Mouse (Mus musculus): ENCODE measurements around the gene Slfn3. TPM values are rescaled to one million over a fixed set of nuclear protein-coding genes. Genes with fewer than 3 reads are reported as not detected.
A peak's percentile ranks its signal among the peaks of the same experiment; 100 is the strongest.
"Not testable (repeated sequence)": the region's sequence is repeated elsewhere in the genome, so short reads cannot be mapped to it uniquely, and the experiment has no call there.

Slfn3 gene
- 2.0 and 2.5 TPM in 2 replicates for polyA plus RNA-seq (2015; fragmentation: Nextera tagmentation; extraction: Ambion mirVana)

DNA sequence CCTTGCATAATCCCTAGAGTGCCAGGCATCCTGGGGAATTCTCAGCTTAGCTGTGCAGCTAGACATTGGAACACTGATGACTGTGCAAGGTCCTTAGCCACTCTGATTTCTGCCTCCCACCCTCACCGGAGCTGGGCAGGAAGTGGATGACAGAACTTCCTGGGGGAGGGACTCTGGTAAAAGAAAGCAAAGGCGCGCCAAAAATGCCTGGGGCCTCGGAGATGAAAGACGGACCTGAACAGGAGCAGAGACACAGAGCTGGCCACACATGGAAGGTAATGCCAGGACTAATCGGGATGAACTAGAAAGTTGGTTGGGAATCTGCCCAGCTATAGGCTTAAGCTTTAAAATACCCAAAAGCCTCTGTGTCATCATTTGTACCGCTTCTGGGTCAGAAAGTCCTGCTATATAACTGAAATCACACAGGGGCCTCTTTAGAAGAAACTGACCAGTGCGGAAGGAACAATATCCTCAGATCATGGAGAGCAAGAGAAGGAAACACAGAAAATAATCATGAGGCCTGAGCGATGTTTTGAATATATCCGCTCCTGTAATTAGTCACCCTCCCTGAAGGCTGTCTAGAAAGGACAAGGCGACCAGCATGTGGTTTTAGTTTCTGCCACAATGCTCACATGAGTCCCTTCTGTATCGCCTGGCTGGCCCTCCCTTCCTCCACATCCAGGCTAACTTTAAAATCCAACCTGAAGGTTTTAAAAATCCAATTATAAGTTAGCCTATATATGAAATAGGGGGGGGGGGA, at the start of gene Slfn3:
Gene Slfn3, plus strand, starts transcription at position 197 of the 760 bp plus-strand sequence.
- peak; percentile 45 for ATAC-seq (ENCODE audit: low read depth)
- Histone ChIP-seq H3K4me1 (ENCODE audit: control insufficient read depth, low read depth, low read length) (peaks cover 9% of the 10 kb centered on the region), H3K9me3 (replicated peaks; ENCODE audit: control insufficient read depth, low read length) (no peaks in the 10 kb centered on the region), H3K4me3 (ENCODE audit: low read depth, low read length) (peak within 1 kb of the TSS; percentile 62), H3K27ac (ENCODE audit: low read length) (peak within 1 kb of the TSS; percentile 34), H3K4me2 (ENCODE audit: low read depth, low read length) (peak within 1 kb of the TSS; percentile 58), H3K36me3 (ENCODE audit: control insufficient read depth, insufficient read depth) (no peaks in the 10 kb centered on the region; the same call in 1 of the 2 replicates), H3K9ac (ENCODE audit: low read depth, low read length) (peak within 1 kb of the TSS; percentile 66), H3K27me3 (ENCODE audit: control insufficient read depth, insufficient read depth, low read depth, low read length) (no peaks in the 10 kb centered on the region)
- WGBS (ENCODE audit: insufficient replicate concordance) = 25% methylated on average over 12 of the region's 12 CpGs

DNA sequence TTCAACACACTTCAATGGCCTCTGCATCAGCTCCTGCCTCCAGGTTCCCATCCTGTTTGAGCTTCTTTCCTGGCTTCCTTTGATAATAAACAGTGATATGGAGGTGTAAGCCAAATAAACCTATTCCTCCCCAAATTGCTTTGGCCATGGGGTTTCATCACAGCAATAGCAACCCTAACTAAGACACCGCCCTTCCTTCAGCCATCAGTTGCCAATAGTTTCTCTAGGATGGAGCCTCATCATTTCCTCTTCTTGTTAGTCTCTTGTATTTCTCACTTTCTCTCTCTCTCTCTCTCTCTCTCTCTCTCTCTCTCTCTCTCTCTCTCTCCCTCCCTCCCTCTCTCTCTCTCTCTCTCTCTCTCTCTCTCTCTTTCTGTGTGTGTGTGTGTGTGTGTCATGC, 42.2 kb upstream of the Slfn3 start:
- H3K9ac ChIP-seq (ENCODE audit: low read depth, low read length); H3K4me2 ChIP-seq (ENCODE audit: low read depth, low read length); H3K4me3 ChIP-seq (ENCODE audit: low read depth, low read length); H3K4me1 ChIP-seq (ENCODE audit: control insufficient read depth, low read depth, low read length); H3K27me3 ChIP-seq (ENCODE audit: control insufficient read depth, insufficient read depth, low read depth, low read length); ATAC-seq (ENCODE audit: low read depth); H3K36me3 ChIP-seq (ENCODE audit: control insufficient read depth, insufficient read depth); H3K9me3 ChIP-seq (replicated peaks; ENCODE audit: control insufficient read depth, low read length); H3K27ac ChIP-seq (ENCODE audit: low read length): not testable (repeated sequence)
- WGBS (ENCODE audit: insufficient replicate concordance) = no CpG with 5 or more reads among the region's 1 CpGs

DNA sequence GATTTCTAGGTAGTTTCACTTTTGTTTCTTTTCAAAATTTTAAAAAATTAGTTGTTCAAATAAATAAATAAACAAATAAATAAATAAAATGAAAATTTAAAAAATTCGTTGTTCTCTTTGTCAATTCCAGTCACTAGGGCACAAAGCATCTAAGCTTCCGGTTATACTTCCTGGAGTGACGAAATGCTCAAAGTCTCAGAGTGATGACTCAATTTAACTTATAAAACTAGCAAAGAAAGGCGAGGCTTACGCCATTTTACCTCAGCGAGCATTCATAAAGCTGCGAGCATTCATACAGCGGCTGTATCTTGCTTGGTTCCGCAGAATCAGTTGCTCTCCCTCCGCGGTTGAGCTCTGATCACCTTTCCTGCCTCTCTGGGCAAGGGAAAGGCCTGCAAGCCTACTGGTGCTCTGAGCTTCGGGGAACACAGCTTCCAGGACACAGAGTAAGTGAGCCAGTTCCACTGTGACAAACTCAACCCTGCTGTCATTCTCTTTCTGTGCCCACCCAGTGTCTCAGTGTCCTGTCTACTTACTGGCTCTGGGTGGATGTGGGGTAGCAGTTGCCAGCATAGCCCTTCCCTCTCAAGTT, 16.1 kb upstream of the Slfn3 start, which contains the start of gene Slfn4:
Gene Slfn4, plus strand, starts transcription at position 239 of the 592 bp plus-strand sequence.
- no peak within 1 kb of the TSS for H3K27ac ChIP-seq (ENCODE audit: low read length)
- no peaks in the 10 kb centered on the region for H3K36me3 ChIP-seq (ENCODE audit: control insufficient read depth, insufficient read depth)
- no peak for ATAC-seq (ENCODE audit: low read depth)
- H3K27me3 ChIP-seq (ENCODE audit: control insufficient read depth, insufficient read depth, low read depth, low read length) = no peaks in the 10 kb centered on the region
- 66% methylated on average over 12 of the region's 12 CpGs for WGBS (ENCODE audit: insufficient replicate concordance)
- H3K4me3 ChIP-seq (ENCODE audit: low read depth, low read length) = no peak within 1 kb of the TSS
- H3K9me3 ChIP-seq (replicated peaks; ENCODE audit: control insufficient read depth, low read length) = no peaks in the 10 kb centered on the region
- no peak within 1 kb of the TSS for H3K4me2 ChIP-seq (ENCODE audit: low read depth, low read length)
- no peak within 1 kb of the TSS for H3K9ac ChIP-seq (ENCODE audit: low read depth, low read length)
- no peaks in the 10 kb centered on the region for H3K4me1 ChIP-seq (ENCODE audit: control insufficient read depth, low read depth, low read length)

DNA sequence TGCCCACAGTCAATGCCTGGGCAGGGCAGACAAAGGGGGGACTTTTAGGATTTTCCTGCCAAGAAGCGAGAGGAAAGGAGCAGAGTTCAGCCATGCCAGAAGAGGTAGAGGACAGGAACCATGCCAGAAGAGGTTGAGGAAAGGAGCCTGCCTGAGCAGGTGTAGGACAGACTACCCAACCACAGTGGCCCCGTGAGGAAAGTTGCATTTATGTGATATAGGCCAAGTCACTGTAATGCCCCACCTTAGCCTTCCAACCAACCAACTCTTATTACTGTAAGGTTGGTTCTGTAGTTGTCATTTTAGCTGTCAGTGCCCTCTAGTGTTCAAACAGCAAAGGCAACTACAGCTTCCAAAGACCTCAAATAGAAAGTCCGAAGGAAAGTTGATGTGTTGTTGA, 871 bp downstream of the Slfn3 start:
- peak overlapping the region; percentile 66 for H3K9ac ChIP-seq (ENCODE audit: low read depth, low read length)
- H3K4me3 ChIP-seq (ENCODE audit: low read depth, low read length) = peak overlapping the region; percentile 62
- peak; percentile 95 for ATAC-seq (ENCODE audit: low read depth)

DNA sequence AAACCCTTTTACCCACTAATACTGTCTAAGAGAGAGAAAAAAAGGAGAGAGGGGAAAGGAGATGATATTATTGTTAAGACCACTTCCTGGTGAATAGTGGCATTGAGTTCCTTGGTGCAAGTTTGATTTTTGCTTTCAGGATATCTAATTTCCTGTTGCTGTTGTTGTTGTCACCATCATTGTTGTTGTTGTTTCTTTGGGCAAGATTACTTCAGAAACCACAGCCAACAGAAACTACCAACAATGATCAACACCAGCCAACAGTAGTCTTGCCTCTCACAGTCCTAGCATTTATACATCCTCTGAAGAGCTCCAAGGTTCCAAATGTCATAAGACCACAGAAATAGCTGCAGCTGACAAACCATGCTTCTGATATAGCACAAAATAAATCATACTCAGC, 13.9 kb downstream of the Slfn3 start:
- H3K9me3 ChIP-seq (replicated peaks; ENCODE audit: control insufficient read depth, low read length) = no peaks in the 10 kb centered on the region
- H3K27me3 ChIP-seq (ENCODE audit: control insufficient read depth, insufficient read depth, low read depth, low read length) = no peaks in the 10 kb centered on the region
- no peak overlapping the region for H3K4me2 ChIP-seq (ENCODE audit: low read depth, low read length)
- H3K9ac ChIP-seq (ENCODE audit: low read depth, low read length) = no peak overlapping the region
- no peak overlapping the region for H3K4me3 ChIP-seq (ENCODE audit: low read depth, low read length)
- no peaks in the 10 kb centered on the region for H3K36me3 ChIP-seq (ENCODE audit: control insufficient read depth, insufficient read depth)
- H3K27ac ChIP-seq (ENCODE audit: low read length) = no peak overlapping the region
- no peaks in the 10 kb centered on the region for H3K4me1 ChIP-seq (ENCODE audit: control insufficient read depth, low read depth, low read length)
- no peak for ATAC-seq (ENCODE audit: low read depth)

More for the DNA sequence above, 871 bp downstream of the Slfn3 start:
- 21% methylated on average over 3 of the region's 3 CpGs for WGBS (ENCODE audit: insufficient replicate concordance)
- H3K4me1 ChIP-seq (ENCODE audit: control insufficient read depth, low read depth, low read length) = peaks cover 9% of the 10 kb centered on the region
- H3K4me2 ChIP-seq (ENCODE audit: low read depth, low read length) = peak overlapping the region; percentile 58
- H3K27ac ChIP-seq (ENCODE audit: low read length) = peak overlapping the region; percentile 16
- H3K27me3 ChIP-seq (ENCODE audit: control insufficient read depth, insufficient read depth, low read depth, low read length) = no peaks in the 10 kb centered on the region
- no peaks in the 10 kb centered on the region for H3K9me3 ChIP-seq (replicated peaks; ENCODE audit: control insufficient read depth, low read length)
- no peaks in the 10 kb centered on the region; the same call in 1 of the 2 replicates for H3K36me3 ChIP-seq (ENCODE audit: control insufficient read depth, insufficient read depth)

DNA sequence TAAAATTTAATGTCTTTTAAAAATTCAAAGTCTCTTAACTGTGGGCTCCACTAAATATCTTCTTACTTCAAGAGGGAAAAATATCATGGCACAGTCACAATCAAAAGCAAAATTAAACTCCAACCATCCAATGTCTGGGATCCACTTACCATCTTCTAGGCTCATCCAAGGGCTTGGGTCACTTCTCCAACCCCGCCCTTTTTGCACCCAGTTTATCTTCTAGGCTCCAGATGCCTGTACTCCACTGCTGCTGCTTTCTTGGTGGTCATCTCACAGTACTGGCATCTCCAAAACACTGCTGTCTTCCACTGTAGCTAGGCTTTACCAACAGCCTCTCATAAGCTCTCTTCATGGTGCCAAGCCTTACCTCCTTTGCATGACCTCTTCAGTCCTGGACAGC, 25.0 kb downstream of the Slfn3 start:
- Histone ChIP-seq H3K4me2 (ENCODE audit: low read depth, low read length) (no peak overlapping the region), H3K9ac (ENCODE audit: low read depth, low read length) (no peak overlapping the region), H3K27ac (ENCODE audit: low read length) (no peak overlapping the region), H3K4me1 (ENCODE audit: control insufficient read depth, low read depth, low read length) (no peaks in the 10 kb centered on the region), H3K36me3 (ENCODE audit: control insufficient read depth, insufficient read depth) (peaks cover 2% of the 10 kb centered on the region; the same call in 1 of the 2 replicates), H3K9me3 (replicated peaks; ENCODE audit: control insufficient read depth, low read length) (no peaks in the 10 kb centered on the region), H3K4me3 (ENCODE audit: low read depth, low read length) (no peak overlapping the region), H3K27me3 (ENCODE audit: control insufficient read depth, insufficient read depth, low read depth, low read length) (no peaks in the 10 kb centered on the region)
- 74% methylated on average over 1 of the region's 1 CpGs for WGBS (ENCODE audit: insufficient replicate concordance)
- peak; percentile 59; the same call in 1 of the 2 replicates for ATAC-seq (ENCODE audit: low read depth)

DNA sequence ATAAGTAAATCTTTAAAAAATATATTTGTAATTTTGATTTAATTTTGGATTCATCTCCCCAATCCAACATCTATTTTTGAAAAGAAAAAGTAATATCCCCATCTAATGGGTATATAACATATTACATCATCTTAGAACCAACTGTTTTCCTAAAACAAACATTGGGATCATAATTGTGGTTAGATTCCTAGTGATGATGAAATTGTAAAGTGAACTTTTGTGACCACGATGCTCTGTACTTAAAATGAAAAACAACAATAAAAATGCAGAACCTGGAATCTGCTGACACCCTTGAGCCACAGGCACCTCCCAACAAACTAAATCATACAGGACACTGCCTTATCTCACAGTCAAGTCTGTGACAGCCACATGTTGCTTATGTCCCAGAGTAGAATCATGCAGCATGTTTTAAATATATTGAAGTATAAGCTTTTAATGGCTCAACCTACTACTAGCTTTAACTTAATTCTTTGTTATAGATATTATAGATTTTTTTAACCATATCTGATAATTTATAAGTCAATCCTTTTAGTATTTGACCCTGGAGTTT, 30.3 kb downstream of the Slfn3 start:
- 46% methylated on average over 1 of the region's 1 CpGs for WGBS (ENCODE audit: insufficient replicate concordance)

DNA sequence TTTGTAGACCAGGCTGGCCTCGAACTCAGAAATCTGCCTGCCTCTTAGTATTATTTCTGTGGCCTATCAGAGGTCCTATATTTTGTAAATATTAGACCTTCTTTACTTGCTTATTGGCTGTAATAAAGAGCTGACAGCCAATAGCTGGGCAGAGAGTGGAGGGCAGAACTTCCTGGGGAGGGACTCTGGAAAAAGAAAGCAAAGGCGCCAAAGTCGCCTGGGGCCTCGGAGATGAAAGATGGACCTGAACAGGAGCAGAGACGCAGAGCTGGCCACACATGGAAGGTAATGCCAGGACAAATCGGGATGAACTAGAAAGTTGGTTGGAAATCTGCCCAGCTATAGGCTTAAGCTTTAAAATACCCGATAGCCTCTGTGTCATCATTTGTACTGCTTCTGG, 32.2 kb downstream of the Slfn3 start:
- Histone ChIP-seq H3K27me3 (ENCODE audit: control insufficient read depth, insufficient read depth, low read depth, low read length) (no peaks in the 10 kb centered on the region), H3K4me3 (ENCODE audit: low read depth, low read length) (peak overlapping the region; percentile 74), H3K9me3 (replicated peaks; ENCODE audit: control insufficient read depth, low read length) (no peaks in the 10 kb centered on the region), H3K36me3 (ENCODE audit: control insufficient read depth, insufficient read depth) (peaks cover 19% of the 10 kb centered on the region), H3K9ac (ENCODE audit: low read depth, low read length) (peak overlapping the region; percentile 79), H3K27ac (ENCODE audit: low read length) (peak overlapping the region; percentile 93), H3K4me2 (ENCODE audit: low read depth, low read length) (peak overlapping the region; percentile 75), H3K4me1 (ENCODE audit: control insufficient read depth, low read depth, low read length) (peaks cover 9% of the 10 kb centered on the region)
- peak; percentile 76 for ATAC-seq (ENCODE audit: low read depth)
- WGBS (ENCODE audit: insufficient replicate concordance) = 11% methylated on average over 7 of the region's 7 CpGs

More for the DNA sequence above, 30.3 kb downstream of the Slfn3 start:
- Histone ChIP-seq H3K36me3 (ENCODE audit: control insufficient read depth, insufficient read depth) (peaks cover 5% of the 10 kb centered on the region; the same call in 1 of the 2 replicates), H3K27ac (ENCODE audit: low read length) (no peak overlapping the region), H3K4me2 (ENCODE audit: low read depth, low read length) (no peak overlapping the region), H3K4me1 (ENCODE audit: control insufficient read depth, low read depth, low read length) (peaks cover 7% of the 10 kb centered on the region), H3K27me3 (ENCODE audit: control insufficient read depth, insufficient read depth, low read depth, low read length) (no peaks in the 10 kb centered on the region), H3K9ac (ENCODE audit: low read depth, low read length) (no peak overlapping the region), H3K9me3 (replicated peaks; ENCODE audit: control insufficient read depth, low read length) (no peaks in the 10 kb centered on the region), H3K4me3 (ENCODE audit: low read depth, low read length) (no peak overlapping the region)
- no peak for ATAC-seq (ENCODE audit: low read depth)

DNA sequence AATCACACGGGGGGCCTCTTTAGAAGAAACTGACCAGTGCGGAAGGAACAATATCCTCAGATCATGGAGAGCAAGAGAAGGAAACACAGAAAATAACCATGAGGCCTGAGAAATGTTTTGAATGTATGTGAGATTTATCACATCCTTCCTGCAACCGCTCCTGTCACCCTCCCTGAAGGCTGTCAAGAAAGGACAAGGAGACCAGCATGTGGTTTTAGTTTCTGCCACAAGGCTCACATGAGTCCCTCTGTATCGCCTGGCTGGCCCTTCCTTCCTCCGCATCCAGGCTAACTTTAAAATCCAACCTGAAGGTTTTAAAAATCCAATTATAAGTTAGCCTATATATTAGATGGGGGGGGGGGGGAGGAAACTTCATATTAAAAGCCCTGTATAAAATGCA, 32.7 kb downstream of the Slfn3 start:
- not testable (repeated sequence) for H3K4me1 ChIP-seq (ENCODE audit: control insufficient read depth, low read depth, low read length); H3K27me3 ChIP-seq (ENCODE audit: control insufficient read depth, insufficient read depth, low read depth, low read length); H3K9me3 ChIP-seq (replicated peaks; ENCODE audit: control insufficient read depth, low read length)
- Histone ChIP-seq H3K9ac (ENCODE audit: low read depth, low read length) (peak overlapping the region; percentile 79), H3K4me2 (ENCODE audit: low read depth, low read length) (peak overlapping the region; percentile 75), H3K36me3 (ENCODE audit: control insufficient read depth, insufficient read depth) (peaks cover 19% of the 10 kb centered on the region), H3K4me3 (ENCODE audit: low read depth, low read length) (peak overlapping the region; percentile 74), H3K27ac (ENCODE audit: low read length) (peak overlapping the region; percentile 93)
- peak; percentile 47 for ATAC-seq (ENCODE audit: low read depth)
- WGBS (ENCODE audit: insufficient replicate concordance) = 16% methylated on average over 5 of the region's 5 CpGs
